Mouse (Mus musculus): Measurements from ENCODE around the gene Rgl2.

Rgl2 gene

GRCm38 (mm10) chr17:33925406-33926116 lies 3.8 kb upstream of the Rgl2 start:
- DNase-seq = no peak

GRCm38 (mm10) chr17:33926207-33926932 lies 3.0 kb upstream of the Rgl2 start:
- DNase-seq = no peak

GRCm38 (mm10) chr17:33928251-33928947 lies 944 bp upstream of the Rgl2 start:
- DNase-seq = no peak

GRCm38 (mm10) chr17:33930280-33931158 lies 1.2 kb downstream of the Rgl2 start:
- DNase-seq = peak; percentile 74

- no peak for DNase-seq
These were observed 2.0 kb downstream of the Rgl2 start for GRCm38 (mm10) chr17:33931159-33931866.

- DNase-seq = no peak
These were observed 2.6 kb downstream of the Rgl2 start for GRCm38 (mm10) chr17:33931947-33932346.

GRCm38 (mm10) chr17:33932448-33932847 lies 3.1 kb downstream of the Rgl2 start:
- no peak for DNase-seq

GRCm38 (mm10) chr17:33932970-33933369 lies 3.6 kb downstream of the Rgl2 start:
- DNase-seq = no peak

GRCm38 (mm10) chr17:33935422-33936055 lies 6.2 kb downstream of the Rgl2 start:
- DNase-seq = no peak

- DNase-seq = no peak
These were observed 7.7 kb downstream of the Rgl2 start for GRCm38 (mm10) chr17:33936993-33937392.

GRCm38 (mm10) chr17:33938783-33939182 lies 9.4 kb downstream of the Rgl2 start:
- no peak for DNase-seq

GRCm38 (mm10) chr17:33940206-33940805 lies 11.0 kb downstream of the Rgl2 start, which contains the start of the genes Pfdn6 and Wdr46:
Gene Pfdn6, minus strand, starts transcription at chr17:33940343.
Gene Wdr46, plus strand, starts transcription at chr17:33940660.
- DNase-seq = peak; percentile 90

- DNase-seq = no peak
These were observed 11.6 kb downstream of the Rgl2 start for GRCm38 (mm10) chr17:33940981-33941380.

GRCm38 (mm10) chr17:33941381-33941780 lies 12.0 kb downstream of the Rgl2 start:
- no peak for DNase-seq

- no peak for DNase-seq
These were observed 14.1 kb downstream of the Rgl2 start for GRCm38 (mm10) chr17:33943454-33943853.

- no peak for DNase-seq
These were observed 18.2 kb downstream of the Rgl2 start for GRCm38 (mm10) chr17:33947430-33948089.

- no peak for DNase-seq
These were observed 19.0 kb downstream of the Rgl2 start for GRCm38 (mm10) chr17:33948090-33948904.

GRCm38 (mm10) chr17:33948905-33949537 lies 19.7 kb downstream of the Rgl2 start:
- no peak for DNase-seq

- no peak for DNase-seq
These were observed 20.8 kb downstream of the Rgl2 start for GRCm38 (mm10) chr17:33950131-33950625.
